Mouse (Mus musculus) midbrain, embryonic 11.5 days (tissue): Measurements from ENCODE around the gene Gm10645. TPM values are rescaled to one million over a fixed set of nuclear protein-coding genes. Genes with fewer than 3 reads are reported as not detected.

Source experiments
- ATAC-seq: fragments of 200-750 bp; cut with Nextera tagmentation; 2 replicates; pipeline ENCODE4 v1.8.0; 2017; ENCODE audit warnings: moderate TSS enrichment, moderate library complexity; ENCODE audit not compliant: low FRiP score
- DNase-seq: peaks from one replicate; pipeline ENCODE4 v3.0.0; 2015; ENCODE audit warnings: low spot score; ENCODE audit errors: missing footprints
- H3K27ac ChIP-seq: fragments of 300-500 bp; sonication (generic); 2 replicates; pipeline ENCODE4 v1.5.1; 2014; ENCODE audit warnings: low read depth, low read length
- H3K27me3 ChIP-seq: fragments of 300-500 bp; sonication (generic); 2 replicates; pipeline ENCODE4 v1.6.1; 2014; ENCODE audit warnings: mild to moderate bottlenecking, low read length, moderate library complexity, mixed read lengths; ENCODE audit not compliant: control insufficient read depth, insufficient read depth
- H3K36me3 ChIP-seq: fragments of 300-500 bp; sonication (generic); 2 replicates; pipeline ENCODE4 v1.6.1; 2014; ENCODE audit warnings: mild to moderate bottlenecking, low read length, moderate library complexity, mixed read lengths; ENCODE audit not compliant: control insufficient read depth, insufficient read depth
- H3K4me1 ChIP-seq: fragments of 300-500 bp; sonication (generic); 2 replicates; pipeline ENCODE4 v1.6.1; 2014; ENCODE audit warnings: low read length; ENCODE audit not compliant: control insufficient read depth, insufficient read depth
- H3K4me2 ChIP-seq: fragments of 300-500 bp; sonication (generic); 2 replicates; pipeline ENCODE4 v1.6.1; 2014; ENCODE audit warnings: mild to moderate bottlenecking, moderate library complexity
- H3K4me3 ChIP-seq: fragments of 300-500 bp; sonication (generic); 2 replicates; pipeline ENCODE4 v1.5.1; 2014; ENCODE audit warnings: low read depth, low read length
- H3K9ac ChIP-seq: fragments of 300-500 bp; sonication (generic); 2 replicates; pipeline ENCODE4 v1.6.1; 2014; ENCODE audit warnings: low read length
- H3K9me3 ChIP-seq: fragments of 300-500 bp; sonication (generic); 2 replicates; pipeline ENCODE4 v1.6.1; 2016; ENCODE audit warnings: low read length; ENCODE audit not compliant: control insufficient read depth
- WGBS: fragments of 180-500 bp; shearing (Covaris S2); extraction: QIAGEN DNeasy Blood & Tissue Kit; methylation state at CpG from one replicate; pipeline ENCODE4 v1.1.7; 2014; 5-methylcytosine and 5-hydroxymethylcytosine counted together
- polyA plus RNA-seq: library from polyadenylated mRNA; unstranded; fragments of >200 nt; fragmentation: Nextera tagmentation; extraction: Ambion mirVana; gene quantifications from 2 replicates; pipeline ENCODE4 v1.2.1, GENCODE M21; 2014

Gm10645 gene
- polyA plus RNA-seq, 1 experiment from 2014 or later: 6.6 TPM

DNA sequence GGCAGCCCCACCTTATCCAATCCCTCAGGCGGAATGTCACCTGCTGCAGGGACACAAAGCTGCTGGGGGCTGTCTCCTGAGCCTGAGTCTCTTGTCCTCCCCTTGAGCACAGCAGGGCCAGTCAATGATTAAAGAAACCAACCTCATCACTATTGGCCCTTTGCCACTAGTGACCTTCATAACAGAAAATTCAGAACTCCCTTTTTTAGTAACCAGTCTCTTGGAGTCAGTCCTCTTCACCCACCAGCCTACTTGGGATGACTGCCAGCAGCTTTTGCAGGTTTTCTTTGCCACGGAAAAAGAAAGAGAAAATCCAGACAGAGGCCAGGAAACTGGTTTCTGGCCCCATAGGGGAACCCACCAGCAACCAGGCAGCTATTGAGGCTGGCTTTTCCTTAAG lies 30.9 kb downstream of the Gm10645 start:
- Histone ChIP-seq H3K27me3 (no peaks in the 10 kb centered on the region), H3K4me1 (no peaks in the 10 kb centered on the region), H3K36me3 (no peaks in the 10 kb centered on the region), H3K9me3 (no peaks in the 10 kb centered on the region), H3K27ac (no peak overlapping the region), H3K4me2 (no peak overlapping the region), H3K4me3 (no peak overlapping the region), H3K9ac (no peak overlapping the region)
- 56% methylated on average over 2 of the region's 2 CpGs for WGBS
- DNase-seq: no peak
- no peak for ATAC-seq

Other genes starting within 250 kb of the Gm10645 start
- gene Tbc1d9, start 818 bp downstream of the Gm10645 start, polyA plus RNA-seq: 11.3 and 11.8 TPM in 2 replicates
- 0.08 TPM in 1 of 2 replicates, not detected in the other for gene Ucp1, start 124.2 kb upstream of the Gm10645 start, polyA plus RNA-seq
- 28.9 and 29.8 TPM in 2 replicates for gene Elmod2, start 166.3 kb upstream of the Gm10645 start, polyA plus RNA-seq
- not detected in 2 replicates for gene Mgat4d, start 182.3 kb upstream of the Gm10645 start, polyA plus RNA-seq
- gene Clgn, start 223.7 kb upstream of the Gm10645 start, polyA plus RNA-seq: 5.4 and 6.1 TPM in 2 replicates